Mouse (Mus musculus): ENCODE data around the gene Vps4a.
"Not testable (repeated sequence)": the region's sequence is repeated elsewhere in the genome, so short reads cannot be mapped to it uniquely, and the experiment has no call there.

Gene Vps4a

GRCm38 (mm10) chr8:107030650-107031576 is at the start of gene Vps4a:
TSS of gene Vps4a (plus strand) at chr8:107031222.
- DNase-seq: peak; percentile 97

GRCm38 (mm10) chr8:106985404-106985821 is 45.6 kb upstream of the Vps4a start:
- no peak for DNase-seq

GRCm38 (mm10) chr8:106985951-106986350 is 45.1 kb upstream of the Vps4a start:
- DNase-seq: no peak

- DNase-seq: peak; percentile 22
Observed at GRCm38 (mm10) chr8:106987557-106987956, 43.5 kb upstream of the Vps4a start.

GRCm38 (mm10) chr8:106991393-106991792 is 39.6 kb upstream of the Vps4a start:
- no peak for DNase-seq

GRCm38 (mm10) chr8:106996339-106996738 is 34.7 kb upstream of the Vps4a start:
- not testable (repeated sequence) for DNase-seq

- DNase-seq: no peak
Observed at GRCm38 (mm10) chr8:106997416-106997815, 33.6 kb upstream of the Vps4a start.

GRCm38 (mm10) chr8:106999068-106999467 is 32.0 kb upstream of the Vps4a start:
- peak; percentile 85 for DNase-seq

GRCm38 (mm10) chr8:107002532-107002931 is 28.5 kb upstream of the Vps4a start:
- peak; percentile 95 for DNase-seq

- DNase-seq: no peak
Observed at GRCm38 (mm10) chr8:107007795-107008194, 23.2 kb upstream of the Vps4a start.

- no peak for DNase-seq
Observed at GRCm38 (mm10) chr8:107012666-107013065, 18.4 kb upstream of the Vps4a start.

- DNase-seq: no peak
Observed at GRCm38 (mm10) chr8:107014915-107015314, 16.1 kb upstream of the Vps4a start.

- no peak for DNase-seq
Observed at GRCm38 (mm10) chr8:107023479-107023878, 7.5 kb upstream of the Vps4a start.

- DNase-seq: no peak
Observed at GRCm38 (mm10) chr8:107029310-107029709, 1.7 kb upstream of the Vps4a start.

GRCm38 (mm10) chr8:107030058-107030457 is 964 bp upstream of the Vps4a start:
- no peak for DNase-seq

GRCm38 (mm10) chr8:107031577-107032090 is 612 bp downstream of the Vps4a start:
- DNase-seq: peak; percentile 51

- not testable (repeated sequence) for DNase-seq
Observed at GRCm38 (mm10) chr8:107033609-107034008, 2.6 kb downstream of the Vps4a start.

GRCm38 (mm10) chr8:107035641-107036040 is 4.6 kb downstream of the Vps4a start:
- DNase-seq: no peak

- peak; percentile 28 for DNase-seq
Observed at GRCm38 (mm10) chr8:107036626-107037025, 5.6 kb downstream of the Vps4a start.

- DNase-seq: no peak
Observed at GRCm38 (mm10) chr8:107040632-107041031, 9.6 kb downstream of the Vps4a start.

GRCm38 (mm10) chr8:107045478-107045877 is 14.5 kb downstream of the Vps4a start:
- no peak for DNase-seq

GRCm38 (mm10) chr8:107046976-107047375 is 16.0 kb downstream of the Vps4a start:
- DNase-seq: no peak

GRCm38 (mm10) chr8:107048061-107048941 is 17.3 kb downstream of the Vps4a start, which contains the start of gene Pdf:
TSS of gene Pdf (minus strand) at chr8:107048614.
- peak; percentile 85 for DNase-seq
